Mouse (Mus musculus) megakaryocyte progenitor cell, adult 5-6 weeks (primary cell): Measurements from ENCODE around the gene Bhlhe23. TPM values are rescaled to one million over a fixed set of nuclear protein-coding genes. Genes with fewer than 3 reads are reported as not detected.
A peak's percentile ranks its signal among the peaks of the same experiment; 100 is the strongest.

Experiments
- ATAC-seq: replicated peaks from 2 replicates; pipeline ENCODE4 v1.8.0; 2016; ENCODE audit warnings: mild to moderate bottlenecking, moderate TSS enrichment, inconsistent platforms; ENCODE audit not compliant: poor library complexity
- total RNA-seq, 2 experiments: library from RNA; stranded (forward) in 1 of 2; stranded (reverse) in 1 of 2; fragments of 157-497, 149-512 nt in 1 of 2; fragments of 200-1000 nt in 1 of 2; gene quantifications; 2 replicates each; pipeline versions ENCODE4 v1.2.3 to v1.2.4; 2015 to 2017

Bhlhe23 gene
- total RNA-seq, 2 experiments from 2014 or later = not detected

DNA sequence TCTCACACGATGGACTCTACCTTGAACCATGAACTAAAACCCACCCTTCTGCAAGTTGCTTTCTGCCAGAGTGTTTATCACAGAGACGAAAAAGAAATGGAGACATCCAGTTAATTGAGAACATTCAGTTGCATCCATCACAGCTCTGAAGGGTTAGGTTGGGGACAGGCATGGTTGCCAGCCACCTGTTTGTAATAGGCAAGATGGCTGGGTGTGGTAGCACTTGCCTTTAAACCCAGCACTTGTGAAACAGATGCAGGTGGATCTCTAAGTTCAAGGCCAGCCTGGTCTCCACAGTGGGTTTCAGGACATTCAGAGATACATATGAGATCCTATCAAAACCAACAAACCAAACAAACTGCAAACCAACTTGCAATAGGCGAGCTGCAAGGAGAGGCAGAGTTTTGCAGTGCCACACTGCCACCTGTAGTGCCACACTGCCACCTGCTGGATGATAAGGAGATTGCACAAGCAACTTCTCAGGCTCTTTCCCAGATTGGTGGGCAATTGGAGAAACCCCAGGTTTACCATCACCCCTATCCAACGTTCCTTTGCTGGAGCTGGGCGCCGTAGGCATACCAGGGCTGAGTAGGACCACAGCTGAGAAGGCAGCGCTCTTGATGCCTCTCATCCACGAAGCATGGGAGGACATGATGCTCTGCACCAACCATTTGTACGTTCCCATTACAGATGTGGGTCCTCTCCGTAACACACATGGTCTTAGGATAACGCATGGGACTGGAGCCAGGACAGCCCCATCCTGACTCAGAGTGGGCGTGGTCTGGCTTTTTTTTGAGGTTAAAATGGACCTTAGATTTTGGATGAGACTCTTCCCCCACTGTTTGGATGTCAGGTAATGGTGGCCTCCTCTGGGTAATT lies 2.8 kb upstream of the Bhlhe23 start:
- ATAC-seq = peak; percentile 95

DNA sequence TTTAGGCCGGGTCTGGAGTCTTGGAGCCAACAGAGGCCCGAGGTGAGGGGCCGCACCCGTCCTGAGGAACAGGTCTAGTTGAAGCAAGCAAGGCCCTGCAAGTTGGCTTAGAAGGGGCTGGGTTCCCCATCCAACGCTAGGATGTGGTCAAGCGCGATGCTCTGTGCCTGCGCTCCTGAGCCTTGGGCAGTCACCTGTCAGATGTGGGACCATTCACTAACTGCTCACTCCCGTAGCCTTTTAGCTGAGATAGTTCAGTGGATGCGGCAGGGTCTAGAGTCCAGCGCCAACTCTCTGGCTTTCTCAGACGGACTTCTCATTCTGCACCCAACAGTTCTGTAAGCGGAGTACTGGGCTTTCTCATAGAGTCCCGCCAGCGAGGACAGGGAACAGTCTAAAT lies 1.1 kb downstream of the Bhlhe23 start:
- no peak for ATAC-seq

DNA sequence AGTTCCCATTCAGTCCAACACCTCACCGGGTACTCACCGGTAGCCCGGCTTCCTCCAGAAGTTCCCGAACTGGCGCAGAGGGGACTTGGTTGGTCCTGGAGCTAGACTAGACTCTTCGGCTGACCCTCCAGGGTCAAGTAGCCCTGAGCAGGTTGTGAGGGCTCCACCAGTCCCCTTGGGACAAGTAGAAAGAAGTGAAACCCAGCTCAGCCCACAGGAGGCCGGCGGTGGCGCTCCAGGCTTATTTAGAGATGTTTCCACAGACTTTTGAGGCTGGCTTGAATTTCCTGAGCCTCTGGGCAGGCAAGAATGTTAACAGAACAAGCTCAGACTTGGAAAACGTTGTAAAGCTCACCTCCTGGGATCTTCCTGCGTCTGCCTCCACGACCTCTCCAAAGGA lies 1.5 kb downstream of the Bhlhe23 start:
- no peak for ATAC-seq

DNA sequence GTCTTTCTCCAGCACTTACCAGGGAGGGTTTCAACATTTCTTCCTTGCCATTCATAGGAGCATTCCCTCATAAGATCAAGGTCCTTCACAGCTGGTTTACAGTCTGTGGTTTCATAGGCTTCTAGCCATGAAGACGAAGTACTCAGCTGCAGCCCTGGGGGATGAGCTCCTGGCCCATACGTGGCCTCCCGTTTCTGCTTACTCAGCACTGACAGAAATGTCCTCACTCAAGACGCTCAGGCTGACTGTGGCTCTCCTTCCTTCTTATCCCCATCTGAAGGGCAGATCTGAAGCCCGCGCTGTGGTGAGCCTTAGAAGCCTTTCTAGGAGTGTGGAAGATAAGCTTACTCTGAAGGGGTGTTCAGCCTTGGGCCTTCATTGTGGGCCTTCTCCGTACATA lies 11.0 kb downstream of the Bhlhe23 start:
- ATAC-seq = no peak

DNA sequence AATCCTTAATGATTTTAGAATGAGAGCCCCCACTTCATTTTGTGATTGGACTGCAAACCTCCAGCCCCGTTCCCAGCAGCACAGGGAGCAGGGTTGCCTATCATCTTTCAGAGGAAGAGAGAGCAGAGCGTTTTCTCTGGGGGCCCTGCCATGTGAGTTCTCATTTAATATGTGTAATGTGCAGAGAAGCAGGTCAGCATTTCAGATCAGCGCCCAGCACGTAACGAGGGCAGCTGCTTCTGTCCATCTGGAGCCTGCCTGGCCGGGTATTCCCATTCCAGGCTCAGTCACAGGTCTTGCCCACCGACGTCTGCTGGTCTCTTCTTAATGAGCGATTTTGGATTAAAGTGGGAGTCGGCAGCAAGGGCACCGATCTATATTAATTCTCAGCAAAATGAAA lies 11.7 kb downstream of the Bhlhe23 start:
- ATAC-seq = no peak

DNA sequence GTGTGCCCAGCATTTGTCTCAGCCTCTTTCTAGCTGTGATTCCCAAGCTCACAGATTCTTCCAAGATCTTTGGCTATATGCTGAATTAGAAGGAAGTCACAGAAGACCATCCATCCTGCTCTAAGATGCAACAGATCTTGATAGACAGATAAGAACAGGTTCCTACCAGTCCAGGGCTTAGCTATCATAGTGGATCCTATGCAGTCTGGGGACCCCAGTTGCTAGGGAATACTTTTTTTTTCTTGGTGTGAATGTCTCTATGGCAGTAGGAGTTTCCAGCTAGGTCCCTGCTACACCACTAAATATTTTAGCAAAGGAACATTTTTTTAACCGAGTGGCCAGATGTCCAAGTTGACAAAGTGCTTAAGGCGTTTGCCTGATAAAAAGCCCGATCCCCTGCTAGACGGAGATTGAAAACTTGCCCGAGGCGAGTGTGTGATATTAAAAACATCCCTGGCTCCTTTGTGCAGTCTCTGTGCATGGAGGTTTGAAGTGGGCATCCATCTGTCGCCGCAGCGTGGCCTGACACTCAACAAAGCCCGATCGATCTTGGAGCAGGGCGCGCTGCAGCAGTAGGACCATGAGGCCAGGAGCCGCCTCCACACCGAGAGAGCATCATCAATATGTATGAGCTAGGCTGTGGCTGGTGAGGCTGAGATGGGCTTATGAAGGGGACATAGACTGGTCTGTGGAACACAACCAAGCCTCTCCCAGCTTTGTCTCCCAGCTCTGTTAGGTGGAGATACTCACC lies 18.0 kb downstream of the Bhlhe23 start:
- ATAC-seq = no peak

DNA sequence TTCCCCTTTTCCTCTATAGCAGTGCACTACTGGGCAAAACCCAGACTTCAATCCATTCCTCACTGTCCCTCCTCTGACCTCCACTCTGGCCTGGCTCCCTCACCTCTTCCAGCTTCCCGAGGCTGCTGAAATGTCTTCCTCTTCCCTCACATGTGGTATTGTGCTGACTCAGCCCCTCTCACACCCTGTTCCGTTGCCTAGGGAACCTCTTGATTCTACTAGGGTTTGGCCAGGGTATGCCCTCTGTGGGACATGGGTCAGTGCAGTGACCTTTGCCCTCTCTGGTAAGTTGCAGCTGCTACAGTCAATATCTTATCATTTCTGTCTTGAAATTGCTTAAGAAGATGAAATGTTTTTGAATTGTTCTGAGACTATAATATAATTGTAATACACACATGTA lies 19.9 kb downstream of the Bhlhe23 start:
- ATAC-seq = no peak

DNA sequence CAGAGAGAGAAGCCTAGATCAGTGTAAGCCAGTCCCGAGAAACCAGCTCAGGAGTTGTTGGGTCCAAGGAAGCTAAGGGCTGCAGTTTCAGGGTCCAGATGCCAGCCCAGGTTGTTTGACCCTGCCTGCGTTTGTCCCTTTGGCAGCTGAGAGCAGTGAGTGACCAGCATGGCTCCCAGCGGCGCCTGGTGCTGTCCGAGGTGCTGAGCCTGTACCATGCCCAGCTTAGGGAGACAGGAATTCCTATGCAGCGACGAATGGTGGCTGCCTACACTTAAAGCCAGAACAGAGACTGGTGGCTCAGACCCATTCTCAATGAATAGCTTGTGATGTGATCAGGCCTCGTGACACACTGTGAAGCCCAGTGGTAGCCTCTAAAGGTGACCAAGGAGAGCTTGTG lies 20.8 kb downstream of the Bhlhe23 start:
- peak; percentile 76 for ATAC-seq

DNA sequence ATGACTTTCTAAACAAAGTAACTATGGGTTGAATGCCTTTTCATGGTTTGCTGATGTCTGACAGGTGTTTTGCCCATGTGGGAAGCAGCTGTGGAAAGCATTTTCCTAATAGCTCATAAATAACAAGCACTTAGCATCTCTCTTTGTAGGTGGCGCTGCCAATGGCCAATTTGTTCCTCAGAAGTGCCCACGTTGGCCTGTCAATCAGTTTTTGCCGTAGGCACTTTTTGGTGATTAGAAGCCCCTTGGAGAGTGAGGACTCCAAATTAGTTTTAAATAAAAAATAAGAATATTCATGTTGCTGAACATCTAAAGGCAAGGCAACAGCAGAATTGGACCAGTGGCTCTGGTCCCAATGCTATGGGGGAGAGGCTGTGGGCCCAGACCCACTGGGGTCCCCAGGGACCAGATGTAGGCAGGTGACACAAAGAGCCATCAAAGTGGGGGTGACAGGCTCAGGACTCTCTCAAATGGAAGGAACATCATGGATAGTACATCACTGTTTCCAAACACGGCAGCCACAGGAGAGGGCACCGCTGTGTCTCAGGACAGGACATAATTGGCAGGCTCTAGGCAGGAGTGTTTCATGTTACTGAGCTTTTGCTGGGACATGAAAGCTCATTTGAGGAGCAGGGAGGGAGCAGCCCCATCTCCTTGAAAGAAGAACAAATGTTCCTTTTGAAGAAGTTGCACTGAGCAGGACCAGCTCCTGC lies 21.6 kb downstream of the Bhlhe23 start:
- no peak for ATAC-seq

DNA sequence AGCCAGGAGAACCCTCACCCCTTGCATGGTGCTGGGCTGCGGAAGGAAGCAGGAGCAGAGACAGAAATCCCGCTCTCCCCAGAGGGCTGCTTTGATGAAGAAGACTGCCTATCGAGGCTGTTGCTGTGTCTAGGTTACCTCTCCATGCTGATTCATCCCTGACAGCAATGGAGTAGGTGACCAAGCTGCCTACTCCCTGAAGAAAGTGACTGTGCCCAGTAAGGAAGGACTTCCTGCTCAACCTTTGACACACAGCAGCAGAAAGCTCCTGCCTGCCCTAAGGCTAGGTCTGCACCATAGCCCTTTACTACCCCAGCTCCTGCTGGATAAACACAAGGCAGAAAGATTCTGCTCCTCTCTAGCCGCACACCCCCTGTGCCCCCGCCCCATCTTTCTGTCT lies 27.8 kb downstream of the Bhlhe23 start:
- no peak for ATAC-seq

DNA sequence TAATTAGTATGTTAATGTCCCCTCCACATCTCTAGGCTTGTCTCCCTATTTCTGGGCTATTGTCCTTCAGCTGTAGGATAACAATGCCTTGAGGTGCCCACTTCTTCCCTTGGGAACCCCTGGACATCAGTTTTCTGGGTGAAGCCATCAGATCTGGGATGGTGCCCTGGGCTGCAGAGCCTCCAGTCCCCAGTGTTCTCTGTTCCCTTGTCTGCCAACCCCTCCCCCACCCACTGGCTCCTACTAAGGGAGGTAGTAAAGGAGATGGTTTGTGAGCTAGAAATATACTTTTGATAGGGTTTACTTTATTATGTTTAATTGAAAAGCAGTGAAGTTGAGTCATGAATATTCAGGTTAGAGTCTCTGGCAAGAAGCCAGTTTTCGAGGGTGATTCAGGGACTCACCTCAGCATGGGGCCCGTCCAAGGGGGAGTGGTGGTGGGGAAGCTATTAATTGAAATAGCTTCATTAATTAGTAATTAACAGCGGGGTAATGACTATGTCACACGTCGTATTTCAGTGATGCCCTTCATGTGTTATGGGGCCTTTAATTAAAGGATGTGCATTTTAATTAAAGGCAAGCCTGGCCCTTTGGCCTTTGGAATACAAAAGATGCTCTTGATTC lies 30.0 kb downstream of the Bhlhe23 start:
- ATAC-seq = no peak

DNA sequence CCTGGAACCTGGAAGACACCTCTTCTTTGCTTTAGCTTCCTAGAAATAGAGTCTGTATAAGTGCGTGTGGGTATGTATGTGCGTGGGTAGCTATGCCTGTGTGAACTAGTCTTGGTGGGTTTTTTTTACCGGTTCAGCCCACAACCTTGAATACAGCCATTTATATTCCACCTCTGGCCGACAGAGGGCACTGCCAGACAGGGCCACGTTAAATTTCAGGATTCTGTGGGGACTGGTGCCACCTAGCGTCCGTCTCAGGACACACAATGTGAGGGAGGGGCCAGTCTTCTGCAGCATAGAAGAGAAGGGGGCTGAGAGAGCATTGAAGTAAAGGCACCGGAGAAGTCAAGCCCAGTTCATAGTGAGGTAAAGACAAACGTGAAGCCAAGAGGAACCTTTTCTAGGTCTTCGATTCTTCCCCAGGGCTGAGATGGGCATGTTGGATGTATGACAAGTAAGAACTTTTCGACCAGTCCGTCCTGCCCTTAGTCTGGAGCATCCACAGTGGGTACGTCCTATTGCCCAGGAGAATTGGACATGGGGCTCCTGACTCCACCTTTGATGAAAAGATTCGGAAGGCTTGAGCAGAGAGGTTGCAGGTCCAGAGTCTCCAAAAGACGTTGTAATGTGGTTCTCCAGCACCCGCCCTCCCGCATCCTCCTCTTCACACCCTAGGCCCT lies 31.3 kb downstream of the Bhlhe23 start:
- peak; percentile 100 for ATAC-seq

DNA sequence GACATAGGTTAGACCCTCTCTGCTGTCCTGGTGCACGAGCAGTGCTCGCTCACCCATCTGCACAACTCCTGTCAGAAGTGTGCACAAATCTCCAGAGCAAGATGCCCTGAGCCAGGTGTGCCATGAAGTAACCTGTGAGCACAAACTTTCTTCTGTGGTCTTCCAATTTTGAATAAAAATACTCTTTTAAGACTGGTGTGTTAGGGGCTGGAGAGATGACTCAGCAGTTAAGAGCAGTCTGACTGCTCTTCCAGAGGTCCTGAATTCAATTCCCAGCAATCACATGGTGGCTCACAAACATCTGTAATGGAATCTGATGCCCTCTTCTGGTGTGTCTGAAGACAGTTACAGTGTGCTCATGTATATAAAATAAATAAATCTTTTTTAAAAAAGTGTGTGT lies 33.4 kb downstream of the Bhlhe23 start:
- ATAC-seq = no peak

DNA sequence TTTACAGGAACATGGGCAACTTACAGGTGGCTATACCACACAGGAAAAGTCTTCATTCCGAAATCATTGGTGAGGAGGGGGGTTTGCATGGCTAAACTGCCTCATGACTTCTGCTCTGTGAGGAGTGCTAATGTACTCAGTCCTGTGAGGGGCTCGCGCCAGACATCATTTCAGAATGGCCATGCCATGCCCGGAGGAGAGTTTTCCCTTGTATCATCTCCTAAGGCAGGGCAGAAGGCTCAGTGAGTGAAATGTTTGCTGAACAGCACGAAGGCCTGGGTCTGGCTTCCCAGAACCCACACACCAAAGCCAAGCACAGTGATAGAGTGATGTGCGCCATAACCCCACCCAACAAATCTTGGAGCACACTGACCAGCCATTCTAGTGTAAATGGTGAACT lies 33.9 kb downstream of the Bhlhe23 start:
- no peak for ATAC-seq

DNA sequence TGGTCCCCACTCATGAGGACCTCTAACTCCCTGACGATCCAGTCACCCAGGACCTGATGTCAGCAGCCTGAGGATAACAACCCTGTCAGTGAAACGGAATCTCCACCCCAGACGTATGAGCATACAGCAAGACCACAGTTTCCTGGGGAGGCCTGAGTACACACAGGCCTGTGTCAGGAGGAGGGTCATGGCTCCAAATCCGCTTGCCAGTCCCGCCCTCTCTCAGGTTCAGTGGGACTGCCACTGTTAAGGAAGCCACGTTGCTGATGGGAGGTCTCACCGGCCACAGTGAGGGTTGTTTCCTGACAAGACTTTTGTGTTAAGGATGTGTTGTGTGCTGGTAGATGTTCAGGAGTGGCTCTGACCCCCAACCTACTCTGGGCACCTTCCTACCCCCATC lies 35.3 kb downstream of the Bhlhe23 start:
- no peak for ATAC-seq

DNA sequence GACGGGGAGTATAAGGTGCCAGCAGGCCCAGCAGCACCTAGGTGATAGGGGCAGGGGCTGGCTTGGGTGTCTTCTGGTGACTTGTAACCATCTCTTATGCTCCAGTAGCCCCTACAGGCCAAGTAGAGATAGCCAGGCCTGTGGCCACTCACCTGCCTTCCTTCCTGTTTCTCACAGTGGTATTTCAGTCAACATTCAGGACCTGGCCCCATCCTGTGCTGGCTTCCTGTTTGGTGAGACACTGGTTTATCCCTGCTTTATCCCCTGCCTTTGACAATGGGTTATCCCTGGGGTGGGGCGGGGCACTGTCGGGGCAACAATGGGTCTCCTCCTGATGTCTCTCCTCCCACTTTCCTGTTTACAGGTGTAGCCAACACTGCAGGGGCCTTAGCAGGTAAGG lies 36.4 kb downstream of the Bhlhe23 start:
- ATAC-seq = 0 out of 2 replicates have a peak, but pooled peaks have one; percentile 23

DNA sequence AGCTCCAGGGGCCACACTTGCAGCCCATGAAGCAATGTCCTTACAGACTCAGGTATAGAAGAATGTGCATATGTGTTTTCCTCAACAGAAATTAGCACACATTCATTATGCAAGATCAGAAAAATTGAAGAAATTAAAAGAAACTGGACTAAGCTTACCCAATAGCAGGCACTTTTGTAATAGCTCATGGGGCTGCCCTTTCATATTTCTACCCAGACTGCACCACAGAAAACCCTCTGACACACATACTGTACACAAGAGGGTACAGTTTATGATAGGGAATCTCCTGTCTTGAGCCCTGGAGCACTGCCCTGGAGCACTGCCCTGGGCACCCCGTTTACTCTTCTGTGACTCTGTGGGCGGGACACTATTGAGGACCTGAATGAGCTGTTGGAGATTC lies 38.7 kb downstream of the Bhlhe23 start:
- peak; percentile 61 for ATAC-seq

DNA sequence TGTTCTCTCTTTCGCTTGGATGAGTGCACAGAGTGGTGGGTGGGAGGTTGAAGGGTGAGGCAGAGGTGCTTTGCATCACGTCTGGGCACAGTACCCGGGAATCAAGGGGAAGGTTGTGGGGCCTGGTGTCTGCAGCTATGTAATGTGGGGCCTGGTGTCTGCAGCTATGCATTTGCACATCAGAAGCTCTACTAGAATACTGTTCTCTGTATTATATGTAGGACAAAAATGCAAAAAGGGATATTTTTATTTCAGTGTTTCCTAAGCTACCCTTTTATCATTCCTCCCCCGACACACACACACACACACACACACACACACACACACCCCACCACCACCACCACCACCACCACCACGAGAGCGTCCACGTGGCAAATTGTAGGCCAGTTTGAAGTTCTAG lies 41.5 kb downstream of the Bhlhe23 start:
- no peak for ATAC-seq

DNA sequence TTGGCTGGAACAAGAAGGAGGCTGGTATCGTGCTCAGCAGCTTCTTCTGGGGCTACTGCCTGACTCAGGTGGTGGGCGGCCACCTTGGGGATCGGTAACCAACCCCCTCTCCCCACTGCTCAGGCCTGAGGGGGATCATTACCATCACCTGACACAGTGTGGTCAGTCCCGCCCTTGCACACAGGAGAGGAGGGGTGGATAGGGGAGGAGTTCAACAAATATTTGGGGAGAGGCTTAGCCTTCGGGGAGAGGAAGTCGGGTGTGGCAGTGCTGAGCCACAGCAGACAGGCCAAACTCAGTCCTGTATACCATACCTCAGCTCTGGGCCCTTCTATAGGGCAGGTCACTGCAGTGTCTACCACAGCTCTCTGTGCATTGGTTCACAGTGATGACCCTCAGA lies 44.7 kb downstream of the Bhlhe23 start:
- ATAC-seq = peak; percentile 57

DNA sequence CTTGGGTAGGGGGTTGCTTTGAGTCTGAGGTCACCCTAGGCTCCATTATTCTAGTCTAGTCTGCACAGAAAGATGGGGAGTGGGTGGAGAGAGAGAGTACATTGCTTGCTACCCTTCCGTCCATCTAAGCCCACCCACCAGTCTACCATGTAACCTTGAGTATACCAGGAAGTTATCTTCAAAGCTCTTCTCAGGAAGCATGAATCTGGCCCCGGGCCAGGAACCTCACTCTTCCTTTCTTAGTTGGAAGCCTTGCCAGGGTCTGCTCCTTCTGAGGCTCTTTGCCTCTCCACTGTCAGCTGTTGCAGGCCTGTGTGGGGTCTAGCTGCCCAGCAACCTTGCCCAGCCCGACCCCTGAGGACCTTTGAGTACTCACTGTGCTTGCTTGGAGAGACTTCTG lies 45.7 kb downstream of the Bhlhe23 start:
- ATAC-seq = no peak

DNA sequence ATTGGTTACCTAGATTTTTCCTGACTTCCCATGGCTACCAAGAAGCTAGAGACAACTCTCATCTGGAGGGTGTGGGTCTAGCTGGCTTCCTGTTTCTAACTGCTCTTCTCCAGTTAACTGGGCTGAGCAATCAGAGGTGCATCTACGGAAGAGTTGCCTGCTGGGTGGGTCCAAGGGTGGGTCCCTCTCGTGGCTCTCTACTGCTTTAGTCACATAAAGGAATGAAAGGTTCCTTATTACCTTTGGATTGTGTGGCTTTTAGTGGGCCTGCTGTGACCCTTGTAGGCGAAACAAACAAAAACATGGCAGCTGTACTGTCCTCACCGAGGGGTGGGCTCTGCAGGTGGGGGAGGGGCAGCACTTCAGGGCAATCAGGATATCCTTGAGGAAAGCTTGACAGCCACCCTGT lies 49.1 kb downstream of the Bhlhe23 start:
- ATAC-seq = no peak
